Mouse (Mus musculus) heart, postnatal 0 days (tissue): ENCODE measurements around the gene Was. TPM values are rescaled to one million over a fixed set of nuclear protein-coding genes. Genes with fewer than 3 reads are reported as not detected.
"Not testable (repeated sequence)": the region's sequence is repeated elsewhere in the genome, so short reads cannot be mapped to it uniquely, and the experiment has no call there.

ENCODE experiments used
- ATAC-seq: fragments of 200-750 bp; cut with Nextera tagmentation; 2 replicates; pipeline ENCODE4 v1.8.0; 2017; ENCODE audit warnings: low read depth, moderate number of reproducible peaks, moderate library complexity; ENCODE audit not compliant: insufficient read depth
- DNase-seq: peaks from one replicate; pipeline ENCODE4 v3.0.0-alpha.2; 2016; ENCODE audit warnings: low spot score
- H3K27ac ChIP-seq: fragments of 300-500 bp; sonication (generic); 2 replicates; pipeline ENCODE4 v1.5.1; 2014; ENCODE audit warnings: low read depth, mild to moderate bottlenecking
- H3K27me3 ChIP-seq: fragments of 300-500 bp; sonication (generic); 2 replicates; pipeline ENCODE4 v1.6.1; 2014; ENCODE audit warnings: low read length, mixed read lengths; ENCODE audit not compliant: control insufficient read depth, insufficient read depth
- H3K36me3 ChIP-seq: fragments of 300-500 bp; sonication (generic); replicated peaks from 2 replicates; pipeline ENCODE4 v1.6.1; 2014; ENCODE audit warnings: low read length, mixed read lengths; ENCODE audit not compliant: control insufficient read depth, insufficient read depth
- H3K4me1 ChIP-seq: fragments of 300-500 bp; sonication (generic); 2 replicates; pipeline ENCODE4 v1.6.1; 2014; ENCODE audit warnings: antibody characterized with exemption; ENCODE audit not compliant: control insufficient read depth, insufficient read depth
- H3K4me2 ChIP-seq: fragments of 300-500 bp; sonication (generic); 2 replicates; pipeline ENCODE4 v1.6.1; 2014; ENCODE audit warnings: low read depth, mild to moderate bottlenecking, low read length, moderate library complexity
- H3K4me3 ChIP-seq: fragments of 300-500 bp; sonication (generic); 2 replicates; pipeline ENCODE4 v1.5.1; 2014; ENCODE audit warnings: low read depth, low read length
- H3K9ac ChIP-seq: fragments of 300-500 bp; sonication (generic); replicated peaks from 2 replicates; pipeline ENCODE4 v1.6.1; 2014; ENCODE audit warnings: low read depth, low read length, mixed read lengths
- H3K9me3 ChIP-seq: fragments of 300-500 bp; sonication (generic); replicated peaks from 2 replicates; pipeline ENCODE4 v1.6.1; 2016; ENCODE audit warnings: low read length; ENCODE audit not compliant: control insufficient read depth
- CTCF ChIP-seq: IDR thresholded peaks from 2 replicates; pipeline ENCODE4 v1.5.1; 2016; ENCODE audit warnings: antibody characterized with exemption, control low read depth, low read depth
- EP300 ChIP-seq: IDR thresholded peaks from 2 replicates; pipeline ENCODE4 v1.6.1; 2016; ENCODE audit warnings: antibody characterized with exemption, low read depth
- WGBS: fragments of 180-500 bp; shearing (Covaris S2); extraction: QIAGEN DNeasy Blood & Tissue Kit; methylation state at CpG from one replicate; pipeline ENCODE4 v1.1.7; 2014; 5-methylcytosine and 5-hydroxymethylcytosine counted together
- polyA plus RNA-seq: library from polyadenylated mRNA; unstranded; fragments of >200 nt; fragmentation: Nextera tagmentation; extraction: Ambion mirVana; gene quantifications from 2 replicates; pipeline ENCODE4 v1.2.1, GENCODE M21; 2015
- total RNA-seq: library from RNA; depleted of rRNA; stranded (reverse); fragments of >200 nt; gene quantifications from 2 replicates; pipeline ENCODE4 v1.2.3, GENCODE M21; 2014; ENCODE audit warnings: low replicate concordance; rRNA removed

The Was gene
- total and polyA plus RNA-seq, 2 experiments from 2014 or later = 0.22 TPM; not detected in 1

GRCm38 (mm10) chrX:8073881-8074429 lies 16.3 kb downstream of the Was start:
- peak overlapping the region; percentile 62 for H3K9ac ChIP-seq
- no peaks in the 10 kb centered on the region for H3K4me1 ChIP-seq
- 29% methylated on average over 40 of the region's 64 CpGs for WGBS
- 0 out of 2 replicates have a peak, but pooled peaks cover 3% of the 10 kb centered on the region for H3K36me3 ChIP-seq
- H3K27ac ChIP-seq = peak overlapping the region; percentile 76
- H3K4me3 ChIP-seq = peak overlapping the region; percentile 69
- peak overlapping the region; percentile 65 for H3K4me2 ChIP-seq
- DNase-seq (no peak), ATAC-seq (no peak; the same call in 1 of the 2 replicates)
- TF ChIP-seq CTCF = no peak
- TF ChIP-seq EP300 = no peak
- no peaks in the 10 kb centered on the region for H3K9me3 ChIP-seq
- no peaks in the 10 kb centered on the region for H3K27me3 ChIP-seq

- ATAC-seq (no peak), DNase-seq (no peak)
- Histone ChIP-seq H3K4me2 (no peak overlapping the region), H3K4me1 (no peaks in the 10 kb centered on the region), H3K27ac (no peak overlapping the region), H3K9me3 (no peaks in the 10 kb centered on the region), H3K27me3 (no peaks in the 10 kb centered on the region), H3K9ac (no peak overlapping the region), H3K36me3 (peaks cover 11% of the 10 kb centered on the region; the same call in 1 of the 2 replicates), H3K4me3 (no peak overlapping the region)
- no peak for TF ChIP-seq CTCF
- no peak for TF ChIP-seq EP300
- WGBS = 96% methylated on average over 1 of the region's 1 CpGs
Observed at GRCm38 (mm10) chrX:8069166-8069565, 21.1 kb downstream of the Was start.

GRCm38 (mm10) chrX:8051044-8051781 lies 39.1 kb downstream of the Was start:
- not testable (repeated sequence) for H3K27me3 ChIP-seq, DNase-seq, H3K9ac ChIP-seq, H3K27ac ChIP-seq, H3K36me3 ChIP-seq, H3K9me3 ChIP-seq, H3K4me1 ChIP-seq, ATAC-seq, H3K4me3 ChIP-seq, H3K4me2 ChIP-seq
- WGBS = 71% methylated on average over 8 of the region's 8 CpGs

- DNase-seq = no peak
- Histone ChIP-seq H3K27ac (no peak overlapping the region), H3K4me1 (no peaks in the 10 kb centered on the region), H3K4me3 (no peak overlapping the region), H3K9ac (no peak overlapping the region), H3K36me3 (no peaks in the 10 kb centered on the region), H3K9me3 (no peaks in the 10 kb centered on the region), H3K4me2 (no peak overlapping the region), H3K27me3 (no peaks in the 10 kb centered on the region)
- WGBS = 63% methylated on average over 1 of the region's 1 CpGs
- TF ChIP-seq EP300 (no peak), CTCF (peak; percentile 15)
- no peak for ATAC-seq
Observed at GRCm38 (mm10) chrX:8033009-8033408, 57.3 kb downstream of the Was start.

Other genes with a start within 250 kb of the Was start
- 25.7 and 38.0 TPM in 2 replicates for gene Otud5, start 249.1 kb downstream of the Was start, total RNA-seq
- gene Otud5, start 249.1 kb downstream of the Was start, polyA plus RNA-seq = 14.4 and 16.2 TPM in 2 replicates
- gene Pim2, start 212.2 kb downstream of the Was start, total RNA-seq = 3.1 and 15.9 TPM in 2 replicates
- 2.3 and 2.4 TPM in 2 replicates for gene Pim2, start 212.2 kb downstream of the Was start, polyA plus RNA-seq
- 19.7 and 30.8 TPM in 2 replicates for gene Slc35a2, start 206.5 kb downstream of the Was start, total RNA-seq
- gene Slc35a2, start 206.5 kb downstream of the Was start, polyA plus RNA-seq = 19.3 and 20.9 TPM in 2 replicates
- 44.5 and 63.0 TPM in 2 replicates for gene Pqbp1, start 191.2 kb downstream of the Was start, total RNA-seq
- 55.6 and 57.6 TPM in 2 replicates for gene Pqbp1, start 191.2 kb downstream of the Was start, polyA plus RNA-seq
- 37.7 and 46.4 TPM in 2 replicates for gene Timm17b, start 191.1 kb downstream of the Was start, total RNA-seq
- 91.3 and 99.7 TPM in 2 replicates for gene Timm17b, start 191.1 kb downstream of the Was start, polyA plus RNA-seq
- gene Gm10491, start 182.7 kb downstream of the Was start, total RNA-seq = not detected in 2 replicates
- gene Gm10491, start 182.7 kb downstream of the Was start, polyA plus RNA-seq = not detected in 2 replicates
- not detected in 2 replicates for gene Gm10490, start 181.0 kb downstream of the Was start, total RNA-seq
- not detected in 2 replicates for gene Gm10490, start 181.0 kb downstream of the Was start, polyA plus RNA-seq
- not detected in 2 replicates for gene Pcsk1n, start 170.7 kb downstream of the Was start, total RNA-seq
- 0.05 and 0.33 TPM in 2 replicates for gene Pcsk1n, start 170.7 kb downstream of the Was start, polyA plus RNA-seq
- not detected in 2 replicates for gene Eras, start 161.9 kb downstream of the Was start, total RNA-seq
- not detected in 2 replicates for gene Eras, start 161.9 kb downstream of the Was start, polyA plus RNA-seq
- 28.6 and 37.2 TPM in 2 replicates for gene Hdac6, start 142.6 kb downstream of the Was start, total RNA-seq
- gene Hdac6, start 142.6 kb downstream of the Was start, polyA plus RNA-seq = 16.2 and 18.4 TPM in 2 replicates
- gene Gata1, start 112.4 kb downstream of the Was start, total RNA-seq = 0.19 TPM in 1 of 2 replicates, not detected in the other
- gene Gata1, start 112.4 kb downstream of the Was start, polyA plus RNA-seq = 0.14 and 0.20 TPM in 2 replicates
- gene Glod5, start 72.0 kb downstream of the Was start, total RNA-seq = not detected in 2 replicates
- 0.55 TPM in 2 replicates for gene Glod5, start 72.0 kb downstream of the Was start, polyA plus RNA-seq
- 15.7 and 15.9 TPM in 2 replicates for gene Suv39h1, start 15.7 kb downstream of the Was start, total RNA-seq
- 8.2 and 8.6 TPM in 2 replicates for gene Suv39h1, start 15.7 kb downstream of the Was start, polyA plus RNA-seq
- gene Wdr13, start 42.4 kb upstream of the Was start, total RNA-seq = 130 and 155 TPM in 2 replicates
- 24.4 and 26.4 TPM in 2 replicates for gene Wdr13, start 42.4 kb upstream of the Was start, polyA plus RNA-seq
- gene Rbm3, start 55.4 kb upstream of the Was start, total RNA-seq = 408 and 439 TPM in 2 replicates
- gene Rbm3, start 55.4 kb upstream of the Was start, polyA plus RNA-seq = 524 and 551 TPM in 2 replicates
- 7.0 and 12.2 TPM in 2 replicates for gene Tbc1d25, start 85.7 kb upstream of the Was start, total RNA-seq
- 6.4 and 6.5 TPM in 2 replicates for gene Tbc1d25, start 85.7 kb upstream of the Was start, polyA plus RNA-seq
- 23.0 and 26.2 TPM in 2 replicates for gene Ebp, start 103.0 kb upstream of the Was start, total RNA-seq
- 20.6 and 26.3 TPM in 2 replicates for gene Ebp, start 103.0 kb upstream of the Was start, polyA plus RNA-seq
- gene Porcn, start 116.0 kb upstream of the Was start, total RNA-seq = 1.6 and 5.6 TPM in 2 replicates
- gene Porcn, start 116.0 kb upstream of the Was start, polyA plus RNA-seq = 2.5 and 2.9 TPM in 2 replicates
- 20.9 and 25.1 TPM in 2 replicates for gene Ftsj1, start 161.9 kb upstream of the Was start, total RNA-seq
- 17.1 and 18.8 TPM in 2 replicates for gene Ftsj1, start 161.9 kb upstream of the Was start, polyA plus RNA-seq
- 10.5 and 20.4 TPM in 2 replicates for gene Slc38a5, start 180.6 kb upstream of the Was start, total RNA-seq
- 5.0 and 5.8 TPM in 2 replicates for gene Slc38a5, start 180.6 kb upstream of the Was start, polyA plus RNA-seq
- not detected in 2 replicates for gene Ssxb10, start 236.9 kb upstream of the Was start, total RNA-seq
- not detected in 2 replicates for gene Ssxb10, start 236.9 kb upstream of the Was start, polyA plus RNA-seq